Mouse (Mus musculus): ENCODE results near the gene Pik3r6.

Pik3r6 gene

DNA sequence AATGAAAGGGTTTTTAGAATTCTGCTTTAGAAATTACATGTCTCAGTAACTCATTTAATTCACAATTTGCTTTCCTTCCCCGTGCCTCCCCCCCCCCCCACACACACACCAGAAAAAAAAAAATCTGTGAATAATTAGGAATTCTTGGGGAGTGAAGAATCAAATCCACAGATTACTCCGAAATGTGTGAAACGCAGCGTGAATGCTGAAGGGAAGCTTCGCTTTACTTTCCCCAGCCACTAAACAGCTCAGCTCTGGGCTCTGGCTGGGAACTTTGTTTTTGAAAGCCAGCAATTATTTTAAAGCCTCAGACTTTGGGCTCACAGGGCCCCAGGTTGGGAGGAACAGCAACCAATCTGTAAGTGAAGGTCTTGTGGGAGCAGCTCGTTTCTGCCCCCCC, 77.7 kb downstream of the Pik3r6 start:
- DNase-seq (ENCODE audit: low read depth, low spot score): no peak

DNA sequence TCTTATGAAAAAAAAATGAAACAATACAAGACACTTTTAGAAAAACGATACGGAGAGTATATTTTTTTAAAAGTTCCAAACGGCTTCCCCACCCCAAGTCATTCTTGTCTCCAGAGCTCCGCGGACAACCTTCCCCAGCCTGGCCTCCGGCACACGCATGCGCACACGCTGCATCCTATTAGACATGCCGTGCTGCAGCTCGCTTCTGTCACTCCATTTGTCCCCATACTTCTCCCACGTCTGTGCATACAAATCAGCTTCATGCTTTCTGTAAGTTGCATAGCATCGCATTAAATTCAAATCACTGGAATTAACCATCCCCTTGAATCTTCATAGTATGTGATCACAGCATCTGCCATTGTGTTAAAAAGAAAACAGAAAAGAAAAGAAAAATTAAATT, 80.4 kb downstream of the Pik3r6 start:
- no peak for DNase-seq (ENCODE audit: low read depth, low spot score)

DNA sequence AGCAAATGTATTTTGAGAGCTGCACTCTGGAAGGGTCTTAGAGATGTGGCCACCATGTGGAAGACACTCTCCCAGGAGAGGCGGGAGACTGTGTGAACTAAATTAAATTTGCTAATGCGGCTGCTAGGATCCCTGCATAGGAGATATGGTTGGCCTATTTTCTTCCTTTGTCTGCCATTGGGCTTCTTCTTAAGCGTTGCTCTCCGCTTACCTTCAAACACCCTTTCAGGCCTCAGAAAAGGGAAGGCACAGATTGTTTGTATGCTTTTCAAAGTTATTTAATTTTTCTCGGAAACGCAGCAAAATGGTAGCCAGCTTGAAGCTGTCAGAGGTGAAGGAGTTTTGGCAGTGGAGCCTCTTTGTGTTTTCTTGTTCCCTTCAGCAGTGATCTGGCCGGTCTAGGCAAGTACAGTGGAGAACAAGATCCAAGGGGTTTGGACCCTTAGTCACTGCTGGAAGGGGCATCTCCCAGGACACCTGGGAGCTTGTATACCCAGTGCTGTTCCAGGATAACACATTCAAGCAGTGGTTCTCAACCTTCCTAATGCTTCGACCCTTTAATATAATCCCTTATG, 81.2 kb downstream of the Pik3r6 start:
- no peak for DNase-seq (ENCODE audit: low read depth, low spot score)

DNA sequence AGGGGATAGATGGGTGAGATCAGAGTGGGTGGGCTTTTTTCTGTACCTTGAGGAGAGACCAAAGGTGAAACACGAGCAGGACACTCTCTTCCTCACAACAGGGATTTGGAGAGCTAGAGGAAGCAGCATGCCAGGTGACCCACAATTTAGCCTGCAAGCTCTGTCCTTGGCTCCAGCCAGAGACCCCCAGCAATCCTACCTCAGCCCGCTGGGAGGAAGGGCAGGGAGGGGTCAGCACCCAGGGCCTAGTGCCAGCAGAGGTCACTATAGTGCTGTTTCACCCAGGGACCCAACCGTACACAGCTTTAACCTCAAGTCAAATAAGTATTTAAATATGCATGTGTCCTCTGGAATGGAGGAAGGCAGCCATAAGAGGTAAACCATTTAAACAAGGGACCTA, 83.1 kb downstream of the Pik3r6 start:
- no peak for DNase-seq (ENCODE audit: low read depth, low spot score)

DNA sequence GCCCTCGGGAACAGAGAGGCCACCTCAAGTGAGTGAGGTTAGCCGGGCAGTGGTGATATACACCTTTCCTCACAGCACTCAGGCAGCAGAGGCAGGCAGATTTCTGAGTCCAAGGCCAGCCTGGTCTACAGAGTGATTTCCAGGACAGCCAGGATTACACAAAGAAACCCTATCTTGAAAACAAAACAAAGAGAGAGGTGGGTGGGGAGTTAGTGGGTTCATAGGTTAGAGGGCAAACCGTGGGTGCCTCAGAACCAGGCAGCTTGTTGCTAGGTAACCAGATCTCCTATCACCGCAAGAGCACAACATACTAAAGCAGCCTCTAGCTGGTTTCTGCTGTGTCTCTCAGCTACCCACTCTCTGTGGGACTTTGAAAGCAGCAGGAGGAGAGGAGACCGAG, 83.9 kb downstream of the Pik3r6 start, which contains the start of gene Ccdc42:
Ccdc42 (plus strand) TSS at position 301 of the 400 bp plus-strand sequence.
- DNase-seq (ENCODE audit: low read depth, low spot score): no peak

DNA sequence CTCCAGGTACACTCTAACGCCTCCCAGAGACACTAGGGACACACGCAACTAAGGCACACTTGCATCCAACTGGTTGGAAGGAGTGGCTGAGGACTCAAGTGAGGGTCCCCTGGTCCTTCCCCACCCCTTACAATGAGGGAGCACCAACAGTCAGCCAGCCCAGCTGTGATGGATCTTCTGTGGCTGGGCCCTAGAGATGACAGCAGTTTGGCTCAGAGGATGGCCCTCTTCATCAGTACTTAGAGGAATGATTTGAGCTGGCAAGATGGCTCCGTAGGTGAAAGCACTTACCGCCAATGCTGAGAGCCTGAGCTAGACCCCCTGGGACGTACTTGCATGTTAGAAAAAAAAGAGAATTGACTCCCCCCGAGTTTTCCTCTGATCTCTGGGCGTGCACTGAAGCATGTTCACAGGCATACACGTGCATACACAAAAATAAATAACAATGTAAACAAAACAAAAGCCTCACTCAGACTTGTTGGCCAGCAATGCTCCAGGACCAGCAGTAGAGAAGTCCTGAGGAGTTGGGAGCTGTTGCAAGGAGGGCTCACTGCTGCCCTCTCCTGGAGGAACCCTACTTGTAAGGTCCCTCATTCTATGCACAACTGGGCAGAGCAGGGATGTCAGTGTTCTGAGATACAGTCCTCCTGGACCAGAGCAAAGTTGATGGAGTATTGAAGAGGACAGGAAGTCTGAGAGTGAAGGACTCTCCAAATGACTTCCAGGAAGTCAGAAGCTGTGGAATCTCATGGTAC, 86.4 kb downstream of the Pik3r6 start:
- DNase-seq (ENCODE audit: low read depth, low spot score): peak; percentile 37

DNA sequence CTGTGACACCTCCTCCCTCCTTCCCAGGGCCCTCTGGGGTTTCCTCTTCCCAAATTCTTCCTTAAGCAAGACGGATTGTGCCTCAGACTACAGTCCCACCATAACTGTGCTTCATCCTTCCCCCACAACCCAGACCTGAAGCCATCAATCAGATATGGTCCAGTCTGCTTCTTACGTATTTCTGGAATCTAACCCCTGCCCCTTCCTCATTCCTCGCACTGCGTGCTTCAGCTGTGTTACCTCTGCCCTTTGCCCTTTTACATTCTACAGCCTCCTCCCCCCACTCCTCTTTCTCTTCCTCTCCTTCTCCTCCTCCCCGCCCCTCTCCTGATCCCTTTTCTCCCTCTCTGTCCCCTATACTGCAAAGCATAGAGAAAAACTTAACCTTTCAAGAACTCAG, 88.9 kb downstream of the Pik3r6 start:
- DNase-seq (ENCODE audit: low read depth, low spot score): no peak

DNA sequence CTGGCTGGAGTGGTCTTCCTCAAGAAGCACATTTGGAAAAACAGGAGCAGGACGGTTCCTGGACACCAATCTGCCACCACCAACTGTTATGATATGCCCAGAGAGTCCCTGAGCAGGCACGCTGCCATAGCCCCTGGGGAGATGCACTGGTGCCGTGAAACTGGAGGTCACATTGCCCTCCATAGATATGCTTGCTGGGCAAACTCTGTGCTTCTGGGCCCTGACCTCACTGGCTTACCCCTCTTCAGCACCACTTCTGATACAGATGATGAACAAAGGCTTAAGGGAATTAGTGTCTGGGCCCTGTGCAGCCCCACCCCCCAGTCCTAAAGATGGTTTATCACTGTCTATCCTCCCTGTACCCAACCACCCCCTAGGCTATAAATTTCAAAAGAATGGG, 90.4 kb downstream of the Pik3r6 start:
- no peak for DNase-seq (ENCODE audit: low read depth, low spot score)

DNA sequence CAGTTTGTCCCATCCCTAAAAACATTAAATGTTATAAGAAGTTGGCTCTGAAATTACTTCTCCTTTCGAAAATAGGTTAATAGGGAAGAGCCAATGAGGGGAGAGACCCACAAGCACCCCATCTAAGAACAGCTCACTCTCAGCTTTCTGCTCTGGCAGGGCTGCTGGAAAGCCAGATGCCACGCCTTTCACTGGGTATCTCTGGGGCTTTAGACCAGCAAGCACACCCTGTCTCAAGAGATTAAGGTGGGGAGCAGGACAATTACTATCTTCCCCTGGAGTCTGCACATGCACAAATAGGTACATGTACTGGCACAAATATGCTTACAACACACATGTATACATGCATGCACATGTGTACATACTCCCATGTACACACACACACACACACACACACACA, 95.1 kb downstream of the Pik3r6 start:
- DNase-seq (ENCODE audit: low read depth, low spot score): no peak

DNA sequence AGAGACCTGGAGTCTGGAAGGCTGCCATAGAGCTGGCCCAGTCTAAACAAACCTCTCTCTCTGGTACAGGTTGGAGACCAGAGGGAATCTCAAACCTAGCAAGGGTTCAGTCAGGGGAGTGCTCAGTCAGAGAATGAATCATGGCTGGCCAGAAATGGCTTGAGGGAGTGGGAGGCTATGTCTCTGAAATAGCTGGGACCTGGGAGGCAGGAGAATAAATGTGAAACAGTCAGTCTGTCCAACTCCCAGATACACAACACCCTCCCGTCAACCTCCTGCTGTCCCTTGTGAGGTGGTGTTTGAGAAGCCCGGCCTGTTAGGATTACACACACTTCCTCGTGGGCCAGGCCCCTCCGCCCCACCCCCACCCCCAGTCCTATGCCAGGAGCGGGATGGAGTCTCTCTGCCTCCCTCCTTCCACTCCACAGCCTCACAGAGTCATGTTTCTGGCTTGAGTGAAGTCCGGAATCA, 97.8 kb downstream of the Pik3r6 start:
- DNase-seq (ENCODE audit: low read depth, low spot score): no peak

DNA sequence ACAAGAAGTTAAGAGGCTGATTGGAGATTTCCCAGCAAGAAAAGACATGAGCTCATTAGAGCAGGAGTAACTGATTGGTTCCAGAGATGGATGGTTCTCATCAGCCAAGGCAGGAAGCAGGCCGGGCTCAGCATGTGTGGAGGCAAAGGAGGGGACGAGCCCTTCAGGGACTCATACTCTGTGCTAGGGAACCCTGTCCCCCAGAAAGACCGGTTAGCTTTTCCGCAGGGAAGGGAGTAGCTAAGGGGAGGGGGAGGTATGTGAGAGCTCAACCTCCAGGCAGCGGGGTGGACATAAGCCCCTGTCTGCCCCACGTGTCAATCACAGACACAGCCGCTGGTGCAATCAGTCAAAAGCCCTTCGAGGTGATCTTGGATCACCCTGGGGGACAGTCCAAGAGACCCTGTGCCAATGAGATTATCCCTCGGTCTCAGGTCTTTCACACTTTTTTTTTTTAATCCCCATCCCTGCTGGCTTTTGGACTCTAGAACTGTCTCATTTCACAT, 98.7 kb downstream of the Pik3r6 start:
- DNase-seq (ENCODE audit: low read depth, low spot score): no peak

Data from retina, adult 2 months (tissue).